Mouse (Mus musculus) heart, postnatal 25 days (tissue): ENCODE measurements at regions not wholly inside any gene's neighbourhood (a gene's known extent, or its start where the extent isn't known, plus 50 kb on each side); places are given as distances from the start of the nearest gene placed in this dataset.

Experiments used
- DNase-seq: peaks from one replicate; pipeline ENCODE4 v3.0.0; 2022; ENCODE audit warnings: low spot score
- intact Hi-C: fragments of 180-260 bp; cut with DNase I; formaldehyde crosslinking; loops from one replicate; pipeline ENCODE4 v1.15.1; 2025

DNA sequence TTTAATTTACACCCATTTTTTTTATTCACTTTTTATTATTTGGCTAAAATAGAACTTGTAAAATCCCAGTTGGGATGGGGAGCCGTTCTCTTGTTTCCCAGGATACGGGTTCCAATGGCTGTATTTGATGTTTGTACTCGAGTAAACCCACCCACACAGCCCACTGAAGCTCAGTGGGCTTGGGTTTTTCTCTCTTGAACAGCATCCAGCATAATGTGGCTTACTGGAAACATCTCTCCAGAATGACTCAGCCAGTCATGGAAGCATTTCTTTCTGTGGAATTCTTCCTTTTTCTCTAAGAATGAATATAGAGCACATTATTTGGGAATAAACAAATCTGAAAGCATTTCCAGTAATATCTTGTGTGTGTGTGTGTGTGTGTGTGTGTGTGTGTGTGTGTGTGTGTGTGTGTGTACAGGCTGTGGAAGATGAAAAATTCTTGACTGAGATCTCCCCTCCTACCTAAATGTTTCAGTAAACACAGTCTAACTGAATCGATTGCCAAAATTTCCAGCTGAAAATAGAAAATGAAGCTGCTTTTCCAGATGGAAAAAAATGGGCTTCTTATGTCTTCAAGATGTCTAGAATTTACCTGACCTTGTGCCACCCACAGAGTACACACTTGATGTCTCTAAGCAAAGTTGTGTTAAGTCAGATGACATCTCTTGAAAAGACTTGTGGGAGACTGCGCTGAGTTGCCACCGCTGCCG lies 205.3 kb upstream of the Krr1 start:
- no peak for DNase-seq
- intact Hi-C loops: no loop called here

DNA sequence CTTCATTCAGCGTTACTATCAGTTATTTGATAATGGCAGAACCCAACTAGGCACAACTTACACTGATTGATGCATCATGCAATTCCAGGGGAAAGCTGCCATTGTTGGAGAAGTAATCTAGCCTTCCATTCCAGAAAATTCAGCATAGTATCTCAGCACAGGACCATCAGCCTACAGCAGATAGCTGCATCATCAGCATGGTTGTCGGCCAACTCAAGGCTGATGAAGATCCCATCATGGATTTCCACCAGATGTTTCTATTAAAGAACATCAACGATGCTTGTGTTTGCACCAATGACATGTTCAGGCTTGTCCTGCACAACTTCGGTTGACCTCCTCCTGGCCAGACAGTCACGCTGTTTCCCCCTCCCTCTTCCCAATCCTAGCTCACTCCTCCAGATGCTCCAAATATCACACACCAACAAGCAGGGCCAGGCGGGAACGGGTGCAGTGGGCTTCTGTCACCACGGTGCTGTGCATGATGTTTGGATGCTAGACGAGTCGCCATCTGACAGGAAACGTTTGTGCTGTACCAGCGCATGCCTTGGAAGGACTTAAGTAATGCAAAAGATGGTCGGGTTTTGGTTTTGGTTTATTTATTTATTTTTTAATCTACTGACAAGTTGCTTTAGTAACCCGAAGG lies 204.5 kb upstream of the Krr1 start:
- no peak for DNase-seq

DNA sequence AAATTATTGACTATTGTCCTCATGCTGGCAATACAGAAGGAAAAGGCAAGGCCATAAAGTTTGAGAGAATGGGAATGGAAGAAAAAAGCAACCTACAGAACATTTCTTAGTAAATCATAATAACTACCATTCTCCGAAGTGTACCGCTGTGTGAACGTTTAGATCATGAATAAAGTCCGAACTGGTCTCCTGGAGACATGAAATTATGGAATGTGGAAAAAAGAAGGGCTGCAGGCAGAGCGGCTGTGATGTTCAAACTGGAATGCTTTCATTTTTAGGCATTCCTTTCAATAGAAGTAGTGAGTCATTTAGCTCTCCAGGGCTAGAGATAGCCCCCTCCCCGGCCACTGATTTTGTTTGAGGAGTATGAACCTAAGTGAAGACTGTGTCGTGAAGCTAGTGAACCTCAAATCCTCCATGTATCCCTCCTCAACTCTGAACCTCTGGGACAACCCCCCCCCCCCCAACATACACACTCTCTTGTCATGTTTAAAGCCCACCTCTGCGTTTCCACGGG lies 202.9 kb upstream of the Krr1 start:
- DNase-seq: no peak
- intact Hi-C loops: no loop called here

More for the DNA sequence above, 204.5 kb upstream of the Krr1 start:
- intact Hi-C loops: no loop called here

DNA sequence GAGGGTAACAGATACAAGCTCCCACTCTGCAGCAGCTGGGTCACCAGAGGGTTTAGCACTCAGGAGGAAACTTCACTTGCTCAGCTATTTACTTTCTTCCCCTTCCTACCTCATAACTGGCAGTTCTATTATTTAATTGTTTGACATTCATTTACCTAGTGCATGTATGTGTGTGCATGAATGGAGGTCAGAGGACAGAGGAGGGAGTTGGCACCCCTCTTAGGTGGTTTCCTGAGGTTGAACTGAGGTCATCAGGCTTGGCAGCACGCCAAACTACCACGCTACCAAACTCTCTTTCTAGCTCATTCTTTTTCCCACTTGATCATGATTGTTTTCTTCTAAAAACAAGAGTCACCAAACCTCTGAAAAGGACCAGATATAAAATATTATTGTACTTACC lies 202.4 kb upstream of the Krr1 start:
- DNase-seq: no peak

DNA sequence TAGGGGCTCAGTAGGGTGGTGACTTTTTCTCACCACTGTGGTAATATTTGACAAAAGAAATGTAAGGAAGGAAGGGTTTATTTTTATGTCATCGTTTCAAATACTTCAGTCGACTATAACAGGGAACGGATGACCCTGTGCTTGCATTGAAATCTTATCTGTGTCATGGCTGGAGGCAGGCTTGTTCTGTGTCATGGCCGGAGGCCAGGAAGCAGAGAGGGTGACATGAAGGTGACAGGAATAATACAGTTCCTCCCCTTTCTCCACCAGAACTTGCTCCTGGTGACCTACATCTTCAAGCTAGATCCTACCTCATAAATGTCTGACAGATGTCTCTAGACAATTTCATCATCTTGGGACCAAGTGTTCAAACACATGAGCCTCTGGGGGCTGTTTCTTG lies 201.5 kb upstream of the Krr1 start:
- DNase-seq: no peak
- intact Hi-C loops: no loop called here

More for the DNA sequence above, 202.4 kb upstream of the Krr1 start:
- intact Hi-C loops: no loop called here

DNA sequence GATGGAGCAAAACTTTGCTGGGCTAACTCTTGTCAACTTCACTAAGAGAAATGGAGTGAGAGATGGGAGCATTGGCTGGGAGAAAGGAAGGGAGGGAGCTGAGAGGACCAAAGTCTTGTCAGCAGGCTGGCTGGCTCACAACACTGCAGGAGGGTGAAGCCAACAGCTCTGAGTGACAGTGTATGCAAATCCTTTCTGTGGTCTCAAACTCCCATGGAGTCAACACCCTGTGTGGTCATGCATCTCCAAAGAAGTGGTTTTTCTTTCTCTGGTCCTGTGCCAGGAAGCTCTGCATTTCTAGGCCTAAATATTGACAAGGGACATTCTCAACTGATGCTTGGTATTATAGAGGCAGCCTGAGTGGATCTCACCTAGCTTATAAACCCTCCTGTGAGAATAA lies 194.9 kb upstream of the Krr1 start:
- intact Hi-C loops: no loop called here
- no peak for DNase-seq

DNA sequence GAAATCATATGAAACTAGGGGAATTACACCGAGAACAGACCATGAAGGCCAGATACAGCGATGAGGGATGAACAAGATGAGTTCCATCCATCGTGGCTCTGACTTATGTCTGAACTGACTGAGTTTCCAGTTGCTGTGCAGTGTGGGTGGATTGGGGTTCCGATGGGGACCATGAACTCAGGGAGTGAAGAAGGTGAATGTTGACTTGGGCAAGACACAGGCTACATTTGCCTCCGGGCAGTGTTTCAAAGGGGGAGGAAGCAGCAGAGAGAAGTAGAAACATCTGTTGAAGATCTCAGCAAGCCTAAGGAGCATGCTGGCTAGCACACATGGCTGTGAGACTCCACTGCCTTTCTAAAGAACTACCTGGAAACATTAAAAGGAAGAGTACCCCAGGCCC lies 194.4 kb upstream of the Krr1 start:
- intact Hi-C loops: no loop called here
- DNase-seq: no peak

DNA sequence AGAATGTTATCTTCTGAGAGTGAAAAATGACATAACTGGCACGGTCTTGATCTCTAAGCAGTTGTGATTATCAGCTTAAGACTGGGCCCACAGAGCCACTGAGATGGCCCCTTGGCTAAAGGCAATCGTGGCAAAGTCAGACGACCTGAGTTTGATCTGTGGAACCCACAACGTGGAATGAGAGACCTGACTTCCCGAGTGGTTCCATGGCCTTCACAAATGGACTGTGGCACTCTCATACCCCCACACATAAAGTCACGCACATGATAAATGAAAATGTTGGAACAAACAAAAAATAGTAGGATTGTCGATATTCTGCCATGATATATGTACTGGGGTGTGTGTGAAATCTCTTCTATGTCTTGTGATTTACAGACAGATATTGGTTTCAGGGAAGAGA lies 192.5 kb upstream of the Krr1 start:
- intact Hi-C loops: no loop called here
- no peak for DNase-seq

DNA sequence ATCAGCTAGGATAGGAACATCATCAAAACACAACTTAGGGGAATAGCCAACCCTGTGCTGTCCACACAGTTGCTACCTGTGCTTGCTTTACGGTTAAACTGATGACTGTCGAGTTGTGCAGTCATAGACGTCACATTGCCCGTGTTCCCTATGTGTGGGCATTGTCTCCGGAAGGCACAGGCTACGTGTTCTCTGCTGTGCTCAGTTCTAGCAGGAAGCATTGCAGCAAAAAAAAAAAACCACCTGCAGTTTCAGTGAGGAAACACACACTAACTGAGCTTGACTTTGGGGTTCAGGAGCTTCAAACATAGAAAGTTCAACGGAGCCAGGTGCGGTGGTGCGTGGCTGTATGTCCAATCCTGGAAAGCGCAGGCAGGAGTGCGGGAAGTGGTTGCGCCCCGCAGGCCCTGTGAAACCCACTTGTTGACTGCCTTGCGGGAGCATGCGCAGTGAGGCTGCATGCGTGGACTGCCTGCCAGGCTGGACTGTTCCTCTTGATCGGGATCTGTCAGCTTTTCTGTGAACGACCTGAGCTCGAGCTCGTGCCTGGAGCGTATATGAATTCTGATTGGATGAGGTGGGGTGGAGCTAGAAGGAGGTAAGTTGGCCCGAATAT lies 190.2 kb upstream of the Krr1 start:
- no peak for DNase-seq
- intact Hi-C loops: no loop called here

DNA sequence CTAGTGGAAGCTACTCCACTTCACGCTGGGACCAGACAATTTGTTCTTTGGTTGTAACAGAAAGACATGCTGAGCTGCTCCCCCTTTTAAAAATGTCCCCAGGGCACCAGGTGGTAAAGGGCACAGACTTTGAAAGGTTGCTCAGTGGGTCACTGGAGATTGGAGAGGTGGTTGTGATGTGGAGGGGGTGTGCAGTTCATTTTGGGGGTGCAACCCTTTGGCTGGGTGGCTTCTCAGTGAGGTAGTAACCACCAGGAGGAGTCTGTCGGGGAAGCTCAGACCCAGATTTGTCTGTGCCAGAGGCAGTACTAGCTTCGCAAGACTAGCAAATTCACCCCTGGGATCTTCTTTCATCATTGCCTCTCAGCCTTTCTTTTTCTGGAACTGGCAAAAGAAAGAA lies 189.0 kb upstream of the Krr1 start:
- intact Hi-C loops: no loop called here
- DNase-seq: no peak

DNA sequence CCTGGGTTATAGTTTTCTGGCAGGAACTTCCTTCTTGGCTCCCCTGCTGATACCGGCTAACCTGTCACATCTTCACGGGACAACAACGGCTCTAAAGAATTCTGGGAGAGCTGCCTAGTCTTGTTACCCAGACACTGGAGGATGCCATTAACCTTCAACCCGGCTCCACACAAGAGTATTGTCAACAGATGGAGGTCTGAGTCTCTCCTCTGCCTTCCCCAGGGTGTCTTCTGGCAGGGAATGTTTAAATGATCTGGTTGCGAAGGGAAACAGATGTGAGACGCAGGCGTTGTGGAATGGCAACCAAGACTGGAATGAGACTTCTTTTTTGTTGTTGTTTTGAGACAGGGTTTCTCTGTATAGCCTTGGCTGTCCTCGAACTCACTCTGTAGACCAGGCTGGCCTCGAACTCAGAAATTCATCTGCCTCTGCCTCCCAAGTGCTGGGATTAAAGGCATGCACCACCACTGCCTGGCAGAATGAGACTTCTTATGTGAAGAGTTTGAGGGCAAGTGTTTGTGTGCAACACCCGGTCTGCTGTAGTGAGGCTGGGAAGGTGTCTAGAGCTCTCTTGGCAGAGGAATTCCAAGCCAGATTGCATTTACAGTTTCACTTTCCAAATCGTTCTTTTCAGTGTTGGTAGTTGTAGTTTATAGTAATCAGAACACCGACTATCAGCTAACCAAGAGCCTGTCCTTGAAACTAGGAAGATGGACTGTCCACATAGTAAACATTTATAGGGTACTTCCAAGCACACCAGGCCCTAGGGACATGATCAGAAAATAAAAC lies 188.2 kb upstream of the Krr1 start:
- intact Hi-C loops: no loop called here
- no peak for DNase-seq

DNA sequence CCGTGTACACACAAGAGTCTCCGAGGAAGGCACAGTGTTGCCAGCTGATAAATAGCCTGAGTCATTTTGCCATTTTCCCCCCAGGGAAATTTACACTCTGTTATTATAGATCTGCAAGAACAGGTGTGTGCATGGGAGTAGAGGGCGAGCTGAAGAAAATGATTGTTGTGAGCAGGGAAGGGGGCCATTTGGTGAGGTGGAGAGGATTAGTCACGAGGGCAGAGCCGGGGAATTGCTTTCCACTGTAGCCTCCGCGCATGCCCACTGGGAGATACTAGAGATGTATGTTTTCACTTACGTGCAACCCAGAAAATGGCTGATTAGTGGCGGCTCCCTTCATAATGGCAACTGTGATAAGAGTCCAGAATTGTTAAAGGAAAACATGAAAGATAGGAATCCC lies 185.3 kb upstream of the Krr1 start:
- no peak for DNase-seq
- intact Hi-C loops: no loop called here

DNA sequence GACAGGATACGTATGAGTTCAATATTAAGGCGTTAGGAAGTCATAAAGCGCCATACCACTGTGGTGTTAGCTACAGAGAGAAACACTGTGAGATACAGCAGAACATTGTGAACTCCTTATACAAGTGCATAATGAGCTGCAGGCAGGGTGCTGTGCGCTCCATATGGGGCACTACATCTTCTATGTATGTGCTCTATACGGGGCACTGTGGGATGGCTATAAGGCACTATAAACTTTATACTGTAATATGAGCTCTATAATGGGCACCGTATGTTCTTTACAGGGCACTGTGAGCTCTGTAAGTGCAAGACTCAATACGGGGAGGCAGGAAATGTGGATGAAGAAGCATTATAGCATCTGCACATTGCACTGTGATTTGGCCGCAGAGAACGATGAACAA lies 183.2 kb upstream of the Krr1 start:
- no peak for DNase-seq
- intact Hi-C loops: no loop called here

DNA sequence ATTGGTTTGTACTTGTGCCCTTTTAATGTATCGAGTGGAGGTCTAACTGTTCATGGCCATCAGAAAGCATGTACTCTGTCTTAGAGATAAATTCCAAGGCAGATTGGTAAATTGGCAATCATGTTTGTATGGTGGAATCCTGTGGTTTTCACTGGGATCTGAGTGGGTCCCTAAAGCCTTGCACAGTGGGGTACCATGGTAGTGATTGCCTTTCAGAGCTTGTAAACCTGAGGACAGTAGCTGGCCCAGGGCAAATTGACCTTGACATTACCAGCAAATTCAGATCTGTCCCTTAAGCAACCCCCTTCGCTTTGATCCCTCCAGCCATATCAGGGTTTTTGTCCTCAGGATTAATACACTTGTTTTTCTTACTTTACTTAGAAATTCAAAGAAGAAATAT lies 181.6 kb upstream of the Krr1 start:
- intact Hi-C loops: no loop called here

DNA sequence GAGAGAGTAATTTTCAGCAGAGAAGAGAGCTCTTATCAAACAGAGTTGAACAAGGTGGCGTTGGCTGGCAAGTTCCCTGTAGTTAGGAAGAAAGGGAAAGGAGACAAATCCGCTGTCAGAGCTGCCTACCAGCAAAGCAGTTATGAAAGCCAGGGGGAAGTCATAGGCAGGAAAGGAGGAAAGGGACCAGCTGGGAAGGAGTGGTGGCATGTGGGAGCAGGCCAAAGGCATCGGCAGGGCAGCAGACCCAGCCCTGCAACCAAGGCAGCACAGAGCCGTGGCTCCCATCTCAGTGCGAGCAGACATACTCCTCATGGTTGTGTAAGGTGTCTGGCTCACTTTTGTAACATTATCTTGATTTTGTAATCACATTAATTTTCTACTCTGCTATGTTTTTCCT lies 177.4 kb upstream of the Krr1 start:
- intact Hi-C loops: no loop called here

More for the DNA sequence above, 181.6 kb upstream of the Krr1 start:
- DNase-seq: no peak

DNA sequence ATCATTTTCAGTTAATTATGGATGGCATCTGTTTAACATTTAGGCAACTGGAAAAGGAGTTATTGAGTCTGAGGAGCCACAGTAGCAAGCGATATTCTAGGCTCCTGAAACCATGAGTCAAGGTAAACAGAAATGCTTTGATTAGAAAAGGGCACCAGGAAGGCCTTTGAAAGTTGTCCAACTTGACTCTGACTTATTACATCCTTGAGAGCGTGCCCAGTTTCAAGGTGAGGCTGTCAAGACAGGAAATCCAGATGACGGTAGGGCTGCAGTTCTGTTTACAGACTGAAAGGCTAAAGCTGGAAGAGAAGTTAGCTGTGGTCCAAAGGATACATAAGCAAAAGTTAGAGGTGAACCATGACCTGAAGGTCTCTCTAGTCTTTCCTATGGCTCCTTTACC lies 176.7 kb upstream of the Krr1 start:
- intact Hi-C loops: no loop called here
- DNase-seq: no peak

More for the DNA sequence above, 177.4 kb upstream of the Krr1 start:
- no peak for DNase-seq

DNA sequence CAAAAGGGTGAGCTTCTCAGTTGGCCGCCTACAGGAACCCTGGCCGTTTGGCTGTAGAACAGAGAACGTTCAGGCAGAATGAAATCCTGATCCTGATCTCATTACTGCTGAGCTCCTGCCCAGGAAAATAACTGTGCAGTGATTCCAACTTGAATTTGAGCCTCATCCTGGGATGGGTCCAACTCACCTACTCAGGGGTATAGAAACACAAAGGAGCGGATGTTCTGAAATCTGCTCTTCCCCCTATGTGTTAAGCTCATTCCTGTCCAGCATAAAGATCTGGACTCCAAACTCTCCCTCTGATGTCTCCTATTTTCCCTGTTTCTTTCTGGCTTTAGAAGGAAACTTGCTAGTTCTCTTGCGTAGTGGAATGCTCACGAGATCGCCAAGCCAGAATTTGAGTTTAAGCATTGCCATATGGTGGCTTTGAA lies 173.6 kb upstream of the Krr1 start:
- no peak for DNase-seq
- intact Hi-C loops: no loop called here

DNA sequence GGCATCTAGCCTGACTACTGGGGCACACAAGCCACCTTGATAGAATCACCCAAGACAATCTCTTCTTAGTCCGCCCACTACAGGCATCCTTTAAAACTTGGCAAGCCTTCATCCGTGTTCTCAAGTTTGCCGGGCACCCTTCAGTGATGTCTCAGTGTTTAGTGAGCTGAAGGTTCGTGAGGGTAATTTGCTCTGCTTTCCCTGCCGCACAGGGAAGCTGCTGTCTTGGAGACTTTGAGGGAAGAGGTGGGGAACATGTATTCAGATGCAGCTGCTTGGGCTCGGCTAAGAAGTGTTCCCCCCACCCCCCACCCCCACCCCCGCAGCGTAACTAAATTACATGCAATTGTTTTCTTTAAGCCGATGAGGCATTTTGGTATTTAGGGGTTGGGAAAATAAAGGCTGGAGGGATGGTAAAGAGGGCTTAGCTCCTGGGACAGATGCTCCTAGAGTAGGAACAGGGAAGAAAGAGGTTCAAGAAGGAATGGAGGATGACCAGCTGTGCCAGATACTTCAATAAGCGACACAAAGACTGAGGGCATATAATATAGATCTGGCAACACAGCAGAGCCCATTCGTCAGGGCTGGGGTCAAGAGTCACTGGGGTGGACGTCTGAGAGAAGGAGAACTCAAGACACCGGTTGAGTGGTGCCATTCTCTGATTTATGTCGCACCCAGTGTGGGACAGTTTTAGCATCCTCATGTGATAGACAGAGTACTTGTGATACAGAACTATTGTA lies 172.4 kb upstream of the Krr1 start:
- intact Hi-C loops: no loop called here
- DNase-seq: no peak

DNA sequence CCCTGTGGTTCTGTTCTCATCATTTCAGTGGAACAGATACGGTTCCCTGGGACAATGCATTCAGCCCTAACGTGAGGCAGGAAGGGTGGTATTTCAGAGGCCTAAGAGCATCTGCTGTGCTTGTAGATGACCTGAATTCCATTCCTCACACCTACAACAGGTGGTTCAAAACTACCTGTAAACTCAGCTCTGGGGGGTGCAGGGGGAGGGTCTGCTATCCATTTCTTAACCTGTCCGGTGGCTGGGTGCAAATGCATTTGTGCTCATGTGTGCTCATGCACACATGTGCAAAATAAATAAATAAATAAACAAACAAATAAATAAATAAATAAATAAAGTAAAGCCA lies 171.9 kb upstream of the Krr1 start:
- DNase-seq: no peak
- intact Hi-C loops: no loop called here
